Mouse (Mus musculus) liver, adult 10 weeks (tissue): ENCODE results near the gene Olfr190. TPM values are rescaled to one million over a fixed set of nuclear protein-coding genes. Genes with fewer than 3 reads are reported as not detected.

Experiments used
- polyA plus RNA-seq: library from polyadenylated mRNA; stranded (reverse); fragments of 350-450 nt; fragmentation: Illumina TruSeq; extraction: RNeasy Lipid Tissue Mini Kit (QIAGEN cat#74804); gene quantifications from one replicate; pipeline ENCODE4 v1.2.3, GENCODE M21; 2014; ENCODE audit warnings: low read depth, low replicate concordance

Gene Olfr190
- polyA plus RNA-seq = not detected

GRCm38 (mm10) chr16:59077905-59078304, at the start of gene Olfr190:
Gene Olfr190 (minus strand): TSS chr16:59078005.

GRCm38 (mm10) chr16:59120969-59121368, 43.2 kb upstream of the Olfr190 start, which contains the start of gene Olfr194:
Gene Olfr194 (minus strand): TSS chr16:59121069.

GRCm38 (mm10) chr16:59111781-59112180, 34.0 kb upstream of the Olfr190 start, which contains the start of gene Olfr193:
Gene Olfr193 (minus strand): TSS chr16:59111881.

GRCm38 (mm10) chr16:59089722-59090121, 11.9 kb upstream of the Olfr190 start, which contains the start of gene Olfr191:
Gene Olfr191 (minus strand): TSS chr16:59089822.

GRCm38 (mm10) chr16:59039710-59040109, 38.1 kb downstream of the Olfr190 start, which contains the start of gene Olfr187:
Gene Olfr187 (minus strand): TSS chr16:59039767.

GRCm38 (mm10) chr16:59030191-59030590, 47.6 kb downstream of the Olfr190 start, which contains the start of gene Olfr186:
Gene Olfr186 (minus strand): TSS chr16:59030291.

Other genes starting within 250 kb of the Olfr190 start
- not detected for gene Olfr177, start 203.2 kb downstream of the Olfr190 start, polyA plus RNA-seq
- gene Olfr178, start 185.9 kb downstream of the Olfr190 start, polyA plus RNA-seq = not detected
- not detected for gene Olfr181, start 149.2 kb downstream of the Olfr190 start, polyA plus RNA-seq
- gene Olfr180, start 148.6 kb downstream of the Olfr190 start, polyA plus RNA-seq = not detected
- not detected for gene Olfr183, start 82.6 kb downstream of the Olfr190 start, polyA plus RNA-seq
- not detected for gene Olfr186, start 47.7 kb downstream of the Olfr190 start, polyA plus RNA-seq
- gene Olfr187, start 38.2 kb downstream of the Olfr190 start, polyA plus RNA-seq = not detected
- gene Olfr191, start 11.8 kb upstream of the Olfr190 start, polyA plus RNA-seq = not detected
- not detected for gene Olfr193, start 33.9 kb upstream of the Olfr190 start, polyA plus RNA-seq
- gene Olfr194, start 43.1 kb upstream of the Olfr190 start, polyA plus RNA-seq = not detected
- gene Olfr195, start 69.0 kb upstream of the Olfr190 start, polyA plus RNA-seq = not detected
- gene Olfr196, start 92.4 kb upstream of the Olfr190 start, polyA plus RNA-seq = not detected
- gene Olfr198, start 125.5 kb upstream of the Olfr190 start, polyA plus RNA-seq = not detected
- gene Olfr199, start 141.8 kb upstream of the Olfr190 start, polyA plus RNA-seq = not detected
- gene Olfr201, start 194.6 kb upstream of the Olfr190 start, polyA plus RNA-seq = not detected
- gene Olfr202, start 208.8 kb upstream of the Olfr190 start, polyA plus RNA-seq = not detected
- gene Olfr203, start 220.9 kb upstream of the Olfr190 start, polyA plus RNA-seq = not detected
- gene Olfr204, start 240.2 kb upstream of the Olfr190 start, polyA plus RNA-seq = not detected